Mouse (Mus musculus) right cerebral cortex, postnatal 10 days (tissue): Measurements from ENCODE around the gene Skiv2l.
"Not testable (repeated sequence)": the region's sequence is repeated elsewhere in the genome, so short reads cannot be mapped to it uniquely, and the experiment has no call there.

Experiments
- DNase-seq, 2 experiments: peaks; one replicate each; pipeline ENCODE4 v3.0.0; 2021; ENCODE audit warnings: low spot score in 2 of 2

The Skiv2l gene

GRCm38 (mm10) chr17:34874321-34874720 is 24.3 kb upstream of the Skiv2l start:
- DNase-seq: no peak

- DNase-seq: no peak
Observed at GRCm38 (mm10) chr17:34865981-34866380, 16.0 kb upstream of the Skiv2l start.

DNA sequence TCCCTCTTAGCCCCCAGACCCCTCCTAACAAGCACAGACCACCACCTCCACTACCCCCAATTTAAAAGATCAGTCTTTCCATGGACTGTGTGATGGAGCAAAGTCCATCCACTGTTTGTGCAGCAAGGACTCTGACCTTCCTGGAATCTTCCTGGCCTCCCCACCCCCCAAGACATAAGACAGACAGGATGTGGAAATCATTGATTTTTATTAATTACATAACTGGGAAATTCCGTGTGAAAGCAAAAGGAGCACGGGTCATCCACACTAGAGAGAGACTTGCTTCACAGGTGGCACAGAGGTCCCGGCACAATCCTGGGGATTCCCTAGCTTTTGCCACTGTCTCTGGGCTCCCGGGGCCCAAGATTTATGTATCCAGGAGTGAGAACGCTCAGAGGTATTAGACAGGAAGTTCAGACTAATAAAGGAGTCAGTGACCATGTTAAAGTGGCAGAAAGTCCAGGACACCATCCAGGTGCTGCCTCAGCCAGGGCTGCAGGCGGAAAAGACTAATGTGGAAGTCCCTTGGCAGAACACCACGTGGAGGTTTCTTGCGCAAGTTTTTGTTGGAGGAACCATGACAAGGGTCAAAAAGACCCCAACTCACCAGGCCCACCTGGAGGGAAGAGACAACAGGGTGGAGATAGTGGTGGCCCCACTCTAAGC is 12.5 kb upstream of the Skiv2l start, which contains the start of gene Cfb:
TSS of gene Cfb (minus strand) at position 103 of the 666 bp plus-strand sequence.
- no peak for DNase-seq

DNA sequence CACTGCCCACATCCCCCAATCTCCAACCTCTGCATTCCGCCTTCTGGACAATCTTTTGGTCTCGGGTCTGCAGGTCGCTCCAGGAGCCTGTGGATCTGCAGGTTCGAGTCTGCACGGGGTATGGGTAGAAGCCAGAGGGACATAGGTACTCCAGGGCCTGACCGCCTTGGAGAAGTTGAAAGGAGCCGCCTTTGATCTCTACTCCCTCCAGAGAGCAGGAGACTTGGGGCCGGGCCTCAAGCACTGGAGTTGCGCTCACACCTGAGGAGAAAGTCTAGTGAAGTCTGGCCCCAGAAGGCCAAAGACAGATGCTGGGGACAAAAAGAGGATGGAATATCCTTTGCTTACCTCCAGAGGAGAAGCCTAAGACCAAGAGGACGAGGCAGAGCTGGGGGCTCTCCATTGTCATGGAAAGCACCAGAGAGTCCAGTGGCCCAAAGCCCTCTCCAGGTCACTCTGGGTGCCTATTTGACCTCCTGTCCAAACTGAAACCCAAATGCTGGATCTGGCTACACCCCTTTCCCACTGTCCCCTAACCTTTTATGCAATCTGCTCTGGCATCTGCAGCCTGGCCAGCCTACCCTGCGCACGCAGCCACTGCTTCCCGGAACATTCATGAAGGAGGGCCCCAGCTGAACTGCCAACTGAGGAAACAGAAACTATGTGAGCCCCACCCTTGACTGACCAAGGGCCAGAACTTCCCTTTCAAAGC is 11.8 kb upstream of the Skiv2l start:
- DNase-seq: no peak

- peak in 1 of 2 experiments; percentile 23 for DNase-seq
Observed at GRCm38 (mm10) chr17:34860514-34860913, 10.5 kb upstream of the Skiv2l start.

DNA sequence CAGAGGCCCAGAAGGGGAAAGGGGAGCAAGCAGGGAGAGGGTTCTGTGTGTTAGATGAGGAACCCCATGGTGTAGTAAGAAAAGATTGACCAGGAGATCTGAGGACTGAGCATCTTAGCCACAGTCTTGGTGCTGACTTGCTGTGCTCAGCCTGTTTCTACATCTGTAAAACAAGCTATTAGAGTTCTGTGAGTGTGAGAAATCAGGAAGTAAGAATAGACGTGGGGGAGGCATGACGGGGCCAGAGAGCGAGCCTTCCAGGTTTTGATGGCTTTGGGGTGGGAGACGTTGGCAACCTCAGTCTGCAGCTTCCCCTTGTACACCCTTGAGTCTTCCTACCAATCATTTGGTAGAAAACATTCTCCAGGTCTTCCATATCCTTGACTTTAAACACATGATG is 8.7 kb upstream of the Skiv2l start:
- DNase-seq: no peak

- peak in 1 of 2 experiments; percentile 40 for DNase-seq
Observed at GRCm38 (mm10) chr17:34855825-34856224, 5.8 kb upstream of the Skiv2l start.

DNA sequence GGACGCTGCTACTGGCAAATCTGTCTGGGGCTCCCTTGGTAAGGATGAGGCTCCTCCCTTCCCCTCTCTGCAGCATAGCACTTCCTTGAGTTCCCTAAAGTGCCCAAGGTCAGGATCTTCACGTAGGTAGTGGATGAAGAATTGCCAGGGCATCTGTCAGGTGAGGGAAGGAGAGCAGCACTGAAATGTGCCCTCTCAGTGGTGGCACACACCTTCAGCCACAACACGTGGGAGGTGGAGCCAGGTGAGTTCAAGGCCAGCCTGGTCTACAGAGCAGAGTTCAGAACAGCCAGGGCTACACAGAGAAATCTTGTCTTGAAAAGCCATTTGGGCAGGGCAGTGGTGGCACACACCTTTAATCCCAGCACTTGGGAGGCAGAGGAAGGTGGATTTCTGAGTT is 4.8 kb upstream of the Skiv2l start:
- DNase-seq: no peak

DNA sequence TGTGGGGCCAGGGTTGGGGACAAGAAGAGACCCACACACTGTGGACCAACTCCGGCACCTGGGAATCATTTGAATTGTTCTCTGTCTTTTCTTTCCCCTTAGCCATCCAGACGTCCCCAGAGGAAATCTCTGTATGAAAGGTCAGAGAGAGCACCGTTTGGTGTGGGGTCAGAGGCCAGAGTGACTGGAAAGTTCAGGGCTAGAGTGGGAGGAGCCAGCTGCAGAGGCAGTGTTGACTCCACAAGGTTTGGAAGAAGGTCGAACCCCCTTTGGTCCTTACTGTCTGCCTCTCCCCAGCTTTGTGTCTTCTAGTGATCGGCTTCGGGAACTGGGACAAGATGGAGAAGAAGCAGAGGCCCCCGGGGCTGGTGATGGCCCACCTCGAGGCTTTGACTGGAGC is 3.5 kb upstream of the Skiv2l start:
- DNase-seq: peak in 1 of 2 experiments; percentile 18

DNA sequence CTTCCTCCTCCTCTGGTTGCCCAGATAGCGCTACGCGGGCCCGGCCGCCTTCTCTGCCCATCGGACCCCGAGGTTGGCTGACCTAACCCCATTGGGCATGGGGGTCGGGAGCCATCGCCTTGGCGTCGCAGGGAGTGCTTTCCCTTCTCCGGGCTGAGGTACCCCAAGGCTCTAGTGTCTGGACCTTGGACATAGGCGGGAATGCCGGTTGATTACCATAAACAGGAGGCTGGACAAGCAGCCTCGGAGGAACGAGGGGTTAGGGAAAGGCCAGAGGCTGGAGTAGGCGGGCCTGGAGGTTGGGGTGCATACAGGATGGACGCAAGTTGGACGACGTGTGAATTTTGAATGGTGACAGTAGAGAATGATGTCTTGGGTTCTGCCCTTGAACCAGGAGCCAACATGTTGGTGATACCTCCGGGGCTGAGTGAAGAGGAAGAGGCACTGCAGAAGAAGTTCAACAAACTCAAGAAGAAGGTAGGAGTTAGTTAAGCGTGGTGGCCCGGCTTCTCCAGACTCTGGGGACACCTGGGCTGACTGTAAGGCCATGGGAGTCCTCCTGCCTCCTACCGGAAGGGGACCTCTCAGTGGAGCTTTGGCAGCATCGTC is 611 bp upstream of the Skiv2l start:
- DNase-seq: no peak

GRCm38 (mm10) chr17:34847615-34848014 is 2.4 kb downstream of the Skiv2l start:
- DNase-seq: peak in 1 of 2 experiments; percentile 14

DNA sequence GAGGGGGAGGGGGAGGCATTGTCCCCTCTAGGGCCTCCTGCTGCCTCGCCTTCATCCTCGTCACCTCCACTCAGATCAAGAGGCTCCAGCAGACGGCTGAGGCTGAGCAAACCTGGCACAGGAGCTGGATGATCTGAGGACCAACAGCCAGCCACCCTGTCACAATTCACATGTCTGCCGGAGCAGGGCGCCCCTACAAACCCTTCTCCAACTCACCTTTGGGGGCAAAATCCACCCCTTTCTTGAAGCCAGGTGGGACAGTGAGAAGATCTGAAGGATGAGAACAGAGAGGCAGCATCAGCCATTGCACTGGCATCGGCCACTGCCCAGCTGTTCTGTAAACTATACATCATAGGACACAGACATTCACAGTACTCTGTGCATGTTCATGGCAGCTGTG is 2.8 kb downstream of the Skiv2l start:
- DNase-seq: peak in 1 of 2 experiments; percentile 13

DNA sequence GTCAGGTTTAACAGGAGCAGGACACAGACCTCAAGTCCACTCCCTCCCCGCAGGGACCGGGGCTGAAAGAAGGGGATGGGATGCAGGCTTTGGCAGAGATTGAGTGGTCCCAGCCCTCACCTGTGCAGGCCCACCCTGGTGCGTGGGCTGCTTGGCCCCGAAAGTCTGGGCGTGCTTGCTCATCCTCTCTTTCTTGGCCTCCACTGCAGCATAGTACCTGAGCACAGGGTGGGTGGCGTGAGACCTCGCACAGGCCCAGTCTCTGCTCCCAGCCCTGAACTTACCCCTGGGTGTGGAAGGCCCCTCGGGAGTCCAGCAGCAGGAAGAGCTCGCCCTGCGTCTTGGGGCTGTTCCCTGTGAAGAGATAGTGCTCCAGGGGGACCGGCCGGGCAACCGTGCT is 5.1 kb downstream of the Skiv2l start:
- peak in 1 of 2 experiments; percentile 17 for DNase-seq

- no peak for DNase-seq
Observed at GRCm38 (mm10) chr17:34840736-34841307, 9.2 kb downstream of the Skiv2l start.

DNA sequence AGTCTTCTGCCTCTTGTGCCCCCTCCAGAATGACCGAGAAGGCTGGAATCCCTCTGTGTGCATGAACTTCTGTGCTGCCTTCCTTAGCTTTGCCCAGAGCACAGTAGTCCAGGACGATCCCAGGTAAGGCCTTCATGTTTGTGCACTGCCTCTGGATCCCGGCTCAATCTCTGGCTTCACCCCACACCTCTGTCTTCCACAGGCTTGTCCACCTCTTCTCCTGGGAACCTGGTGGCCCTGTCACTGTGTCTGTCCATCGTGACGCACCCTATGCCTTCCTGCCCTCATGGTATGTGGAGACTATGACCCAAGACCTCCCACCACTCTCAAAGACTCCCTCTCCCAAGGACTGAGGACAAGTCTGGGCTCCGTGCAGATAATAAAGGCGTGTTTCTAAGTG is 11.2 kb downstream of the Skiv2l start:
- no peak for DNase-seq

GRCm38 (mm10) chr17:34837464-34838324 is 12.3 kb downstream of the Skiv2l start:
- DNase-seq: peak in 1 of 2 experiments; percentile 47

DNA sequence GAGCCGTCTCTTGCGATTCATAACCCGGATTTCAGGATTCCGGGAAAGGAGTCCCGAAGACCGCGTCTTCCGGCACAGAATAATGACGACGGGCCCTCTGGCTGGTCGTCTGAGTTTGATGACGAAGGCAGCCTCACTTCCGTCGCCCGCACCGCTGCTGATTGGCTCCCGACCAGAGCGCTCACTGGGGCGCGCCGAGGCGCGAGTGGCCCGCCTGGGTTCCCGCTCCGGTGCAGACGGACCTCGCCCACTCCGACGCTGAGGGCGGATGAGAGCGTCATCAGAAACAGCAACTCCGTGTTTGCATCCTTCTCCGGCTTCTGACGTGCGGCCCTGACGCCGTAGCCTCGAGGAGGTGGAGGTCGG is 13.2 kb downstream of the Skiv2l start, which contains the start of the genes Stk19 and Dxo:
TSS of gene Stk19 (minus strand) at position 90 of the 366 bp plus-strand sequence.
TSS of gene Dxo (plus strand) at position 164 of the 366 bp plus-strand sequence.
- DNase-seq: peak; percentile 98 to 99

DNA sequence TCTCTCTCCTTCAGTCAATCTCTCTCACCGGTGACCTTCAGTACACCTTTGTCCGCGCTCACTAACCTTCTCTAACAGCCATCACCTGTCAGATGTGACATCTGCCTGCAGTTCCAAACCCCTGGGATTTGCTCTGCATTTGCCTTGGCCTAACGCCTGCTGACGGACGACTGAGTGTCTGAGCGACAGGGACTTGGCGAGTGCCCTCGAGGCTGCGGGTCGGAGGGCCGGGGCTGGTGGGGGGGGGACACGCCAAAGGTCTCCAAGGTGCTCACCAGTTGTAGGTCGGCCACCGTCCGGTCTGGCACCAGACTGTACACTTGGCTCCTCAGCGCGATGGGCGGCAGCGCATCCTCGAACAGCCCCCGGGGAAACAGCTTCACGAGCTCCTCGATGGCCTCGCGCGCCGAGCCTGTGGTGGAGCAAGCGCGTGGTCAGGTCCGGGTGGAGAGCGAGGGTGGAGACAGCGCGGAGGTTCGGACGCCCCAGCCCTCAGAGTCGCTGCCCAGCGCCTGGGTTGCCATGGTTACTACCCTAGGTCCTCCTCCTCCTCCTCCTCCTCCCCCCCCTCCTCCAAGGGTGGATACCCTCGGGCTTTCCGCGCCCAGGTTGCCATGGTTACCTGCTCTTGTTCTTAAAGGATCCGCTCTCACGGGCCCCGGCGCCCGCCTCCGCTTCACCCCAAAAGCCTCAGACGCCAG is 13.7 kb downstream of the Skiv2l start:
- no peak for DNase-seq

DNA sequence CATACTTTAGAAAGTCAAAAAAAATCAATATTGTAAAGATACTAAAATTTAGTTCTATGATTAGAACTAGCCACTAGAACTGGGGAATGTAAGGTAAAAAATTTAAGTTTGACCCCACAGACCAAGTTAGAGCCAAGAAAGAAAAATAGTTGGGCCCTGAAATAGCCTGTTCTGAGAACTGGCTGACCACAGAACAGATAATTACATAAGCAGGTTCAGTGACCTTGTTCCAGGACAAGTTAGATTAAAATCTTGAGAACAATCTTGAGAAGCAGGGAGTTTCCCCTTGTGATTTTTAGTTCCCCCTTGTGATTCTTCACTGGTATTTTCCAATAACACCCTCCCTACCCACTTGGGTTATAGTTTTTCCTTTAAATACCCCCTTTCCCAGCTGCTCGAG is 19.2 kb downstream of the Skiv2l start:
- DNase-seq: not testable (repeated sequence)

DNA sequence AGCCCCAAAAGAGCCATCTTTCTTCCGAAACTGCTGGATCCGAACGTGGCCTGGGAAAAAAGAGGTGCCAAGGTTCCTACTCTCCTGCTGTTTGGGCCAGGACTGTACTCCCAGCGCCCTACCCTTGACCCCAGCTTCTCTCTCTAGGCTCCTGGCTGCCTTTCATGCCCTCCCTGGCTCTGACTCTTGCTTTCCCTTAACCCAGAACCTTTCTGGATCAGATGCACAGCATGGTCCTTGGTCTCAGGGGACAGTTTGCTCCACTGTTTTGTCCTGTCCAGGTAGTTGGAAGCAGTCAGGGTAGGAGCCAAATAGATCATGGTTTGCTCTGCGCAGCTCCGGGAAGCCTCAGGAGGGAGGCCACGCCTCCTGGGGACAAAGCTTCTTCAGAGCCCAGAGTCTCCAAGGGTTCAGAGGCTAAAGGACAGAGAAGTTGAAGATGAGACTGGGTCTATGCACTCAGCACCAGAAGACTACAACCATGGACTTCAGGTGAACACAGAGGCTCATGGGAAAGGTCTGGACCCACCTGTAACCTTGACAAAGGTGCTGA is 35.1 kb downstream of the Skiv2l start:
- DNase-seq: no peak
